Mouse (Mus musculus) hindlimb bud, embryonic 11.5 days (tissue): ENCODE measurements around the gene Hist2h4.
"Not testable (repeated sequence)": the region's sequence is repeated elsewhere in the genome, so short reads cannot be mapped to it uniquely, and the experiment has no call there.

Experiments
- DNase-seq: peaks from one replicate; pipeline ENCODE4 v3.0.0-alpha.2; 2012; ENCODE audit warnings: low read depth, low spot score; ENCODE audit errors: extremely low spot score

Gene Hist2h4

DNA sequence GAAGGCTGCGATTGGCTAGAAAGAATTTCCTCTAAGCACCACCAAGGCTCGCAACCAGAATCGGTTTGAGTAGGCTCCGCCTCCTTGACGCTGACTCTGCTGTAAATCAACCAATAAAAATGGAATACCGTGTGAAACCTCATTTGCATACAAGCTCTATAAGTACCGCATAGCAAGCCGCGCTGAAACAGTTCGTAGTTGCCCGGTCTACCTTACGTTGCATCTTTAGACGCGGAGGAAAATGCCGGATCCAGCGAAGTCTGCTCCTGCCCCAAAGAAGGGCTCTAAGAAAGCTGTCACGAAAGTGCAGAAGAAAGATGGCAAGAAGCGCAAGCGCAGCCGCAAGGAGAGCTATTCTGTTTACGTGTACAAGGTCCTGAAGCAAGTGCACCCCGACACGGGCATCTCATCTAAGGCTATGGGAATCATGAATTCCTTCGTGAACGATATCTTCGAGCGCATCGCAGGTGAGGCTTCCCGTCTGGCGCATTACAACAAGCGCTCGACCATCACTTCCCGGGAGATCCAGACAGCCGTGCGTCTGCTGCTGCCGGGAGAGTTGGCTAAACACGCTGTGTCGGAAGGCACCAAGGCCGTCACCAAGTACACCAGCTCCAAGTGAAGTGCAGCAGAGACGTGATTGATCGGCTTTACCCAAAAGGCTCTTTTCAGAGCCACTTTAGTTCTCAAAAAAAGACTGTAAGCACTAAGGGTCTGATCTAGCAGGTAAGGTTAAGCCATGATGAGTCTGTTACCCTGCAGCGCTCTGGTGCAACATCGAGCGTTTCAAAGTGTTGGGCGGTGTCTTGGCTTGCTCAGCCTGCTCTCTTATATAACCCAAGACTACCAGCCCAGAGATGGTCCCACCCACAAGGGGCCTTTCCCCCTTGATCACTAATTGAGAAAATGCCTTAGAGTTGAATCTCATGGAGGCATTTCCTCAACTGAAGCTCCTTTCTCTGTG is 6.7 kb upstream of the Hist2h4 start, which contains the start of gene Hist2h2bb:
Gene Hist2h2bb (plus strand): TSS at position 242 of the 964 bp plus-strand sequence.
- peak; percentile 99 for DNase-seq

DNA sequence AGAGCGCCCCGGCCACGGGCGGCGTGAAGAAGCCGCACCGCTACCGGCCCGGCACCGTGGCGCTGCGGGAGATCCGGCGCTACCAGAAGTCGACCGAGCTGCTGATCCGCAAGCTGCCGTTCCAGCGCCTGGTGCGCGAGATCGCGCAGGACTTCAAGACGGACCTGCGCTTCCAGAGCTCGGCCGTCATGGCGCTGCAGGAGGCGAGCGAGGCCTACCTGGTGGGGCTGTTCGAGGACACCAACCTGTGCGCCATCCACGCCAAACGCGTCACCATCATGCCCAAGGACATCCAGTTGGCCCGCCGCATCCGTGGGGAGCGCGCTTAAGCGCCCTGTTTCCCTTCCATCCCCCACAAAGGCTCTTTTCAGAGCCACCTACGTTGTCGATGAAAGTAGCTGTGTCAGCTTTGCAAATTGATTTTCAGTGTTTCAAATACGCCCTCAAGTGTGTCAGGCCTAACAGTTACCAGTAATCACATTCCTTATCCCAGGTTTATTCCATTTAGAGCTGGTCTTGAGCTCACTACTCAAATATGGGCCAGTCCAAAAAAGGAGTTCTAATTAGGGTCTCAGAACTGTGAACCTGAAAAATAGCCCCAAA is 5.8 kb upstream of the Hist2h4 start:
- DNase-seq = not testable (repeated sequence)

DNA sequence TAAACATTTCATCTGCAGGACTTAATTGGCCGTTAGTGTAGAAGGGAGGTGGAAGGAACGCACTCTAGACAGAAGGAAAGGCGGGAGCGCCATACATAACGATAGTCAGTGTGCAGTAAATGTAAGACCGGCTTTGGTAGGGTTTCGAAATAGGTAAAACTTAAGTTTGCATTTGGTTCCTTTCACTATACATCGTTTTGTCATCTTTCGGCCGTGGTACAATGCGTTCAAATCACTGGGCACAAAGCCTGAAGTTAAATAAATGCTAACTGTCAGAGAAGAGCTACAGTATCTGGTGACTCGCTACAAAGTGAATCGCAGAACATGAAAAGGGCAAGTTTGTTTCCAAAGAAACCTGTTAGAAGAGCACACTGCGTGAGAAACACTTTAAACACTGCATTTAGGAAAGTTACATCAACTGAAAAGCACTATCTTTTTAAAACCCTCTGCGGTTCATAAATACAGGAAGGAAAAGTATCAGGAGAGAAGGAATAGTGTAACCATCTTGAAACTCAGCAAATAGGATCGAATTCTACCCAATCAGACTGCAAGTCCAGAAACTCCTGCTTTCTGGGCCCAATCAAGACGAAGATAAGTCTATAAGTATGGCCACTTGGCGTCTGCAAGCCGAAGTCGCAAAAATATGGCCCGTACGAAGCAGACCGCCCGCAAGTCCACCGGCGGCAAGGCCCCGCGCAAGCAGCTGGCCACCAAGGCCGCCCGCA is 5.1 kb upstream of the Hist2h4 start, which contains the start of gene Hist2h3b:
Gene Hist2h3b (plus strand): TSS at position 604 of the 725 bp plus-strand sequence.
- DNase-seq = no peak

DNA sequence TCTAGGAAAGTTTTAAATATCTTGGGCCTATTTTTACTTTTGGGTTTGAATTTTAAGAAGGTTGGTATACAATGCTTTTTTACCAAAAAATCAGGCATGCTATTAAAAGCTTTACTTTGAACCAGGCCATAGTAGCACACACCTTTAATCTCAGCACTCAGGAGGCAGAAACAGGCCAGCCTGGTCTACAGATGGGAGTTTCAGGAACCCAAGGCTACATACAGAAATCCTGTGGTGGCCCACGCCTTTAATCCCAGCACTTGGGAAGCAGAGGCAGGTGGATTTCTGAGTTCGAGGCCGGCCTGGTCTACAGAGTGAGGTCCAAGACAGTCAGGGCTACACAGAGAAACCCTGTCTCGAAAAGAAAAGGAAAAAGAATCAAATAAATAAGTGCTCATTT is 4.4 kb upstream of the Hist2h4 start:
- no peak for DNase-seq

DNA sequence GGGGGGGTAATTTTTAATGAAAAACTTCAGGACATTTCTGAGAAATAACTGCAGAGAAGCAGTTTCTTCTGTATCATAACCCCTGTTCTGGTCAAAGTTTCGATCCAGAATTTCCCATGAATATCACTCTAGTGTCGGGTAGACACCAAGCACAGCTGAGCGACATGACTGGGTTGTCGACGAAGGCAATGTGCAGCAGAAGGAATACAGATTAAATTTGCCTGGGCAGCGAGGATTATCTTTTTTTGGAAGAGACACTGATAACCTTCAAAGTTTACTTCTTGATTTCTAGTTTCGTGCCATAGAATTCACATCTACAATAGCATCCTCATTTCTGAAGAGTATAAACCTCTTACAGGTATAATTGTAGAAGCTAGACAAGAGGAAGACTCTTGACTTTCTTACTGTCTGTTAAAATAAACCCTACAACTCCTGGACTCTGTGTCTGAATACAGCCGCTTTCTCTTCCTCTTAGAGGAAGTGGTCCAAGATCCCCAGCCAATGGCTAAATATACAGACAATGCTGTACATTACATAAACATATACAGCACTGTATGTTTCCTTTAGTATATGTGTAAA is 3.1 kb upstream of the Hist2h4 start:
- no peak for DNase-seq

DNA sequence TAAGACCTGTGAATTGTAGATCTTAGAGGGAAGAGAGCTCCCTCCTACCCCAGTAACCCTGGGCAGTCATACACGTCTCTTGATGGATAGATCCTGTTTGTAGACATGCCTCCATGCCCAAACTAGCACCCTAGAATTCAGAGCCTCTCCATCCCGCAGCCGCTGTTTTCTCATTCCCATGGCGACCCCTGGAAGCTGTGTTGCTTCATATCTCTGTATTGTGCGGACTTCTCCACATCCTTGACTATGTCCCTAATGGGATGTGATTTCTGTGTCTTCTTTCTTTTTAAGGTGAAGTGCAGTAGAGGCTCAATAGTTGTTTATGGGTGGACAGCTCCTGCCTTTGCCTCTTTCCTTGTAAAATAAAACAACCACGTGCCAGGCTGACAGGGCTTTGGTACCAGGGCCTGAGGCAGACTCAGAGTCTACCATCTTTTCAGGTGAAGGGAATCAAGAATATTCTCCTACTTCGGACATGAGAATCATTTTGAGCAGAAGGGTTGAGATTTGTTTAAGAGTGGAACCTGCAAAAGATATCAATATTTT is 1.4 kb upstream of the Hist2h4 start:
- DNase-seq = no peak

DNA sequence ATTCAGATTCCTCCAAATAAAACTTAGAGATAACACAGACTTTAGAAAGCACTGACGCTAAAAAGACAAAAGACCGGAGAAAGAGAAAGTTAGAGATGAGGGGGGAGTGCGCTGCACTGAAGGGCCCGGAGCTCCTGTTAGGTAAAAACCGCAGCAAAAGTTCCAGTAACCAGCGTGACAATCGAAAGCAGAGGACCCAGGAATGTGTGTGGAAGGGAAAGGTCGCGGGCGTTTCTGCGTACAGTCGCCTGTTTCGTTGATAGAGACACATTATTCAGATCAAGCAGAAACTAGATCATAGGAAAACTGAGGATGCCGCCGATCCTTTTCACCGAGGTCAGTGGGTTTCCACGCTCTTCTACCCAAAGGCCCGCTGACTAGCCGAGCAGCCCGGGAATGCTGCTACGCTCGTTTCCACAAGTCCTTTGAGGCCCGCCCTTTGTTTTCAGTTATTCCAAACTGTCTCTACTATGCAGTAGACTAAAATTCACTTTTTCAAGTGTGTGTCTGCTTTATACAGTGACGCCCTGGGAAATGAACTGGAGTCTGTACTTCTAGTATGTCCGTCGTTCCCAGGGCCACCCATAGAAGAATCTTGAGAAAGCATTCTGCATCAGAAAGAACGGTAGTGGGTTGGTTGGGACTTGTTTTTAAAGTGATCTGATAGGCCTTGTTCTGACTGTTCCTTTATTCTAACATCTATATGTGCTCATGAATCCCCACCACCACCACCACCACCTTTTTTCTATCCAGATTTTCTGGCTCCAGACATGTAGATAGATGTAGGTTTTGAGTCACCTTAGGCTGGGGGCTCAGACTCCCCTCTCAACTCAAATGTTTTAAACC is 670 bp upstream of the Hist2h4 start:
- DNase-seq = no peak

DNA sequence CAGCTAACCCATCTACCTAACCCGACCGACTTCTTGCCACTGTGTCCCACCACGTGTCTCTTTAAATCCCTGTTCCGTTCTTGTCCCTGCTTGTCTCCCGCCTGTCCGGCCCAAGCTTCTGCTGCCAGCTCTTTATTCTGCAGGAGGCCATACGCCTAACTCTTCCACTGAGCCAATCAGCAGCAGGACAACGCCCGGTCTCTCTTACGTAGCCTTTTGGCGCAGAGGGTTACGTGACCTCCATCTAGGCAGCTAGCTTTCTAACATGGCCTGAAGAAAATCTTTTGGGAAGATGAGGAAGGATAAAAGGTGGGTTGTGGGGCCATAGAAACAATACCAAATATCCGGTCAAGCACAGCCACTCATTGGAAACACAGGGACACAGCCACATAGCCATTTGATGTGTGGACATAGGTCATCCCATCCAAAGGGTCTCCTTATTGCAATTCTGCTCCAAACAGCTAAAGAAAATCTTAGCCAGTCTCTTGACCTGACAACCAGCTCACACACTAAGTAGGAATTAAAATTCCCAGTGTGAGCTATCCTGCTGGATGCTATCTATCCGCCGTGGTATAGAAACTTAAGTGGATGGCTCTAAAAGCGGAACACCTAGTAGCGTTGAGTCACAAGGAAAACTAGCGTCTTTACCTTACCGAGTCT is 765 bp downstream of the Hist2h4 start:
- DNase-seq = no peak

DNA sequence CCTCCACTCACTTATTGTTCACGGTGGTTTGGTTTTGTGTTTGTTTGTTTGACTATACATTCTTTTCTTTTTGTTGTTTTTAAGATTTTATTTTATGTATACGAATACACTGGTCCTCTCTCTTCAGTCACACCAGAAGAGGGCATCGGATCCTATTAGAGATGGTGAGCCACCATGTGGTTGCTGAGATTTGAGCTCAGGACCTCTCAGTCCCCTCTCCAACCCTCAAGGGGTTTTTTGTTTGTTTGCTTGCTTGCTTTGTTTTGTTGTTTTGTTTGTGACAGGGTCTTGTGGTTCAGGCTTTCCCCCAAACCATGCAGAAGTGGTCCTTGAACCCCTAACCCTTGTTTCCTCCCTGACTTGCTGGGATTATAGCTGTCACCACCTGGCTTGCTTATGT is 1.5 kb downstream of the Hist2h4 start:
- DNase-seq = no peak

DNA sequence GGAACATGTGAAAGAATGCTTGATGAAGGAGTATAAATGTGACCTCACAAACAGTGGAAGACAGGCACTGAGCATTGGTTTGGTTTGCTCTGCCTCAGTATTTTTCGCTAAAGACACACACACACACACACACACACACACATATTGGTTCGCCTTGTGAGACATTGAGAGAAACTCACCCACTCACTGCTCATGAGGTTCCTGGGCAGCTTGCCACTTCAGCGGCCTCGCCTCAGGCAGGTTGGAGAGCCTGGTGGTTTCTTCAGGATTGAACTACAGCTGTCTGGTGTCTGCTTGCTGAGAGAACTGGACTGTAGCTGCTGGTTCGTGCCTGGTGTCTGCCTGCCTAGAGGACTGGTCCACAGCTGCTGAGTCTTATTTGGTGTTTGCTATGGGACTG is 2.9 kb downstream of the Hist2h4 start:
- no peak for DNase-seq

DNA sequence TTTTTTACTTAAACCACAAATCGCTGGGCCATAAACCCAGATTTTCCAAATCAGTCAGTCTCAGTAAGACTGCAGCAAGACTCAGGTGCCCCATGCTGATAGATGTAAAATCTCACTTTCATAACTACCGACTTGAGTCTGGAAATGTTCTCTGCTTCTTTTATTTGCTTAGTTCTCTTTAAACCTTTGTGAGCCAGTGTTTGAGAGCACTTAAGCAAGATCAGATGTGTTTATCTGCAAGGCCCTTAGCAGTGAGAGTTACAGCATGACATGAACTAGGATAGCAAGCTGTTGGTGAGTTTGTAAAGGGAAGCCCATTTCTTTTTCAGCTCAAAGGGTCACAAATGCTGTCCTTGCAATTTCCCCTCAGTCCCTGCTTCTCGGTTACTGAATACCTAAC is 5.9 kb downstream of the Hist2h4 start:
- DNase-seq = no peak

DNA sequence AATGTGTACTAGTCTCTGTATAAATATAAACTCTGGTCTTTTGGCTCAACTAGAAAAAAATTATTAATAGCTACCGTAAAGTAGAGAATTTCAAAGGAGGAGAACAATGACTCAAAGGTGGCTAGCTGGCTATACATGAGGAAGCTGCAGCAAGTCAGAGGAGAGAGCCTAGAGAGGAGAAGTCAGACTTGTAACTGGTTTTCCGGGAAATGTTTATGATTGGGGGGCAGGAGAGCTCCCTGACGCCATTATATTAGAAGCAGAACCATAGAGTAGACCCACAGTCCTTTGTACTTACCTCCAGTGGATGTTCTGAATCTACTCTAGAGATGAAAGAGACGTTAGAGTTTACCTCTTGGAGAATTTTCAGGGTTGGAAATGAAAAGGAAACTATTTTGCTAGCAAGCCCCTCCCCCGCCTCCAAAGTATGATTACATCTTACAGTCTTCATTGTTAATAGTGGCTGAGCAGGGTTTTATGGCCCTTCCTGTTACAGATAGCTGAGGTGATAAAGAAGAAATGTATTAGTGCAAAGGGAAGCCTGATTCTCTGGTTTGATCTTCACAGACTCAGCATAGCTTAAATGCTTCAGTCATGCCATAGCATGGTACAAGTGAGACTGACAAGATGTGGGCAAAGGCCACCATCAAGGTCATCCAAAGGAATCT is 7.1 kb downstream of the Hist2h4 start:
- DNase-seq = no peak

DNA sequence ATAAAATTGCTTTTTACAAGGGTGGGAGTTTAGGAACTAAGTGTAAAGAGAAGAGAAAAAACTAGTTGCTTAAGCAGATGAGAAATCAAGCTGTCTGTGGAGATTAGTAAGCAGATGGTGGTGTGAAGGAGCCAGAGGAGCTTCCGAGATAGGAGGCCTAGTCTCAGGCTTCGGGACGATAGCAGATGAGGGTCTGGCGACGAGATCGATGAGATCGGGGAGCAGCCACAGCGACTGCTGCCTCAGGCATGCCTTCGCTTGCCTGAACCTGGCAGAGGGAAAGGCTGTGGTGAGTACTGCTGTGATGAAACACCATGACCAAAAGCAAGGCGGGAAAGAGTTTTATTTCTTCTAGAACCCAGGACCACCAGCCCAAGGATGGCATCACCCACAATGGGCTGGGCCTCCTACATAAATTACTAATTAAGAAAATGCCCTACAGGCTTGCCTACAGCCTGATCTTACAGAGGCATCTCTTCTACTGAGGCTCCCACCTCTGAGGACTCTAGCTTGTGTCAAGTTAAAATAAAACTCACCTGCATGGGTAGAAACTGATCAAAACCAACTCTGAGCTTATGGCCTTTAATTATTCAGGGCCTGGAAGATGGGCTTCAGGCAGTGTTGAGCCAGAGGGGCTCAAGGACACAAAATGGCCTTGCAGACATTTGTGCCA is 8.3 kb downstream of the Hist2h4 start:
- no peak for DNase-seq

DNA sequence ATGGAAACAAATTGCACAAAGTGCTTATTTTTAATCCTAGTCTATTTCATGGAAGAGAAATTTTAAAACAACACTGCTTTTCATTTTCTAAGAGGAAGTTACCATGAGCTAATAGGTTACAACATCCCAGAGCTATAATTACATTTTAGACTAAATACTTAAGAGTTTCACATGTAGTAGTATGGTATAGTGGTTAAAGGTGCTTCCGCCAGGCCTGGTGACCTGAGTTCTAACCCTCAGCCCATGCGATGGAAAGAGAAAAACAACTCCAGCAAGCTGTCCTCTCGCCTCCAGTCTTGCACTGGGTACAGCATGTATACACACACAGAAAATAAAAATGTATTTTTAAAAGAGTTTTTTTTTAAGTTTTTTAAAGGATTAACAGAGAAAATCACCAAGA is 11.3 kb downstream of the Hist2h4 start:
- no peak for DNase-seq

DNA sequence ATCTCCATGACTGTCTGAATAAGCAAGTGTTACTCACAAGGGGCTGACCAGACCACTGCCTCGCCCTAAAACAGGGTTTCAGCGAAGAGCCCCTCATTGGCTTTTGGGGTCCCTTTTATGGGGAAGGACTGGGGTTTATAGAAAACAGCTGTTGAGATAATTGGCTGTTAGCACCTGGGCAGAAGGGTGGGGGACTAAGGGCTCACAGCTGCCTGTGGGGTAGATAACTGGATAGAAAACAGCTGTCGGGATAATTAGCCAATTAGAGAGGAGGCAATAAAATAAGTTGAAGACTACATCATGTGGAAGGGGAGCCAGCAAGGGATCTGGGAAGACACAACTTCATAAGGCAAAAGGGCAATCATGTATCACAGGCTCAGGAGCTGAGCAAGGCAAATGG is 12.2 kb downstream of the Hist2h4 start:
- no peak for DNase-seq

DNA sequence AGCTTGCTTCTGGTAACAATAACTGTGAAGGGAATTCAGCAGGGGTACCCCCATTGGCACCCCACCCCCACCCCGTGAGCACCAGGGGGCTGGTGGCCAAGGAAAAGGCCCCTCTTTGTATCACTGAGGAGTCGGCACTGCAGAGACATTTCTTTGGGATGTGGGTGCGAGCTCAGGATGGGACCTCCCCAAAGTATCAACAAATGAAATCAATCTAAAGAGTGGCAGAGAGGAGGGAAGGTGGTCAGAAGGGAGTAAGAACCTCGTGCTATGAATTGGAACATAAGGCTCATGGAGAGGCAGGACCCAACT is 14.1 kb downstream of the Hist2h4 start:
- DNase-seq = no peak

DNA sequence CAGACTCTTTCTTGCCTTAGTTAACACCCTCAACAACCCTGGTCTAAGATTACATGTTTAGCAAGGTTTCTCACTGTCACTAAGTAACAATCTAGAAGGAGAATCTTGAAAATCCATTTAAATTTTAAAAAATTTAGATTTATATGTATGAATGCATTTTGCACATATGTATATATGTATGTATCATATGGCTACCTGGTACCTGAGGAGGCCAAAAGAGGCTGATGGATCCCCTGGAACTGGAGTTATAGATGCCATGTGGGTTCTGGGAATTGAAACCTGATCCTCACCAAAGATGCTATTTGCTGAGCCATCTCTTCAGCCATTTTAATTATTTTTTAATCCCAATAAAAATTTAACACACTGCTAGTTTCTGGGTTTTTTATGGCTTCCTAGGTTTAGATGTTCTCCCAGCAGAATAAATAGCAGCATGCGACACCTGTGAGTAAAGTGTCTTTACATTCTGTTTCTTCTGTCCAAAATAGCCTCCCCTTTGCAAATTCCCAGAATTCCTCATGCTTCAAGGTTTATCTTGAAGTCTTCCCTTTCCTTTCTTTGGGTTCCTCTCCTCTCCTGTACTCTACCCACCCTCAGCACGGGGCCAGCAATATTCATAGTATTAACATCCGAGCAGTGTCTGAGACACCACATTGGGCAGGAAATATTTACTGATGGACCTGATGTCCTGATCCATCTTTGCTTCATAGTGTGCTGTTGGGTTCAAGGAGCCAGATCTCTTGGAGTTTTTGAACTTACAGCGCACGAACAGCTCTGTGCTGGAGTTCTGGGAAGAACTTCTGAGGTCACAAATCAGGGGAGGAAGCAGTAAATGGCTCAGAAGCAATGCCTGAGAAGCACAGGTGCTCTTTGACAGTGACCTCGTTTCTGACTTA is 14.7 kb downstream of the Hist2h4 start:
- DNase-seq = no peak
